Mouse (Mus musculus): ENCODE data around the gene Il34. TPM values are rescaled to one million over a fixed set of nuclear protein-coding genes. Genes with fewer than 3 reads are reported as not detected.

Gene Il34
- polyA plus RNA-seq, 1 experiment from 2014 or later = 4.5 TPM

GRCm38 (mm10) chr8:110714827-110715519 lies 90.8 kb downstream of the Il34 start:
- no peak for ATAC-seq (ENCODE audit: borderline replicate concordance, extremely low read depth, low FRiP score, low TSS enrichment)
- no peak overlapping the region for H3K4me2 ChIP-seq
- H3K27ac ChIP-seq = peak overlapping the region; percentile 97
- H3K27me3 ChIP-seq = no peaks in the 10 kb centered on the region
- no peak overlapping the region for H3K4me3 ChIP-seq
- 0 out of 2 replicates have a peak, but pooled peaks cover 3% of the 10 kb centered on the region for H3K36me3 ChIP-seq
- H3K4me1 ChIP-seq = peaks cover 85% of the 10 kb centered on the region
- no peak overlapping the region for H3K9ac ChIP-seq
- WGBS = 83% methylated on average over 15 of the region's 15 CpGs
- H3K9me3 ChIP-seq = no peaks in the 10 kb centered on the region

DNA sequence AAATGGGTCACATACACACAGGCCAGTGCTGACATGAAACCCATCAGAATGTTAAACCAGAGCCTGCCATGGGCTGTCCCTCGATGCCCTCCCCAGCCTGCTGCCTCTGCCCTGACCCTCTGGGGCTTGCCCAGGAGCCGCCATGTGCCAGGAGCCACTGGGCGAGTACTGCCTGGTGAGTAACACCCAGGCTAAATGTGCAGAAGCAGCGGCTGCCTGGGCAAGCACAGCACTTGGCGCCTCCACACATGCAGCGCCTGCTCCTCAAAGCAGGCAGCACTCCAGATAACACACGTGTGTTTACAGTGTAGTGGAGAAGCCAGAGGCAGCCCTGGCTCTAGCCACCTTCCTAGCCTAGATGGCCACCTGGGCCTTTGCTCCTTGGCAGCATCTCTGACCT lies 92.7 kb downstream of the Il34 start:
- Histone ChIP-seq H3K9ac (0 out of 2 replicates have a peak overlapping the region, but pooled peaks have one; percentile 7), H3K4me1 (peaks cover 84% of the 10 kb centered on the region), H3K9me3 (no peaks in the 10 kb centered on the region), H3K36me3 (0 out of 2 replicates have a peak, but pooled peaks cover 3% of the 10 kb centered on the region), H3K27me3 (no peaks in the 10 kb centered on the region), H3K4me3 (no peak overlapping the region), H3K4me2 (no peak overlapping the region), H3K27ac (peak overlapping the region; percentile 96)
- WGBS = 65% methylated on average over 7 of the region's 7 CpGs
- no peak for ATAC-seq (ENCODE audit: borderline replicate concordance, extremely low read depth, low FRiP score, low TSS enrichment)

DNA sequence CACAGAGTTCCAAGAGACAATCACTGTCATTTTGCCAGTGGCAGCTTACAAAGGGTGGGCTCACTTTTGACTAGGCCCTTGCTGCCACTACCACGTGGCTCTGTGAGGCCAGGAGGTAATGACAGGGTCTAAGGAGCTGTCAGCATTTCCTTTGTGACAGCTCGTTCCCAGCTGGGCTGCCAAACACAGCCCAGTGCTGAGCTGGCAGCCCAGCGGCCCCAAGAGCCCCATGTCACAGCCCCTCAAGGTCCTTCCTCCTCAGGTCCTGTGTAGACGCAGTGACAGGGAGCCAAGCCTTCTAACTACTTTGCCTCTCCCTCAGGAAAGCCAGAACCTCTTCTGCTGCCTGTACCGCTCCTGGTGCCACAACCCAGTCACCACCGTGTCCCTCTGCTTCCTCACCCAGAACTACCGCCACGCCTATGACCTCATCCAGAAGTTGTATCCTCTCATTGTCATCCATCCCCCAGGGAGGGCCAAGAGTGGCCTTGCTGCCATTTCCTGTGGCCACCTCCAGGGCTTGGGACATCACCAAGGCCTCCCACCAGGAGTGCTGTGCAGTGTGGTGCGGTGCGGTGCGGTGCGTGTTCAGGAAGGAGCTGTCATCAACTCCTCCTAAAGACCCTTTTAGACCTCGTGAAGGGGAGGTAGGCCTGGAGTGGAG lies 94.3 kb downstream of the Il34 start:
- H3K4me3 ChIP-seq = no peak overlapping the region
- H3K9ac ChIP-seq = no peak overlapping the region
- 44% methylated on average over 13 of the region's 13 CpGs for WGBS
- ATAC-seq (ENCODE audit: borderline replicate concordance, extremely low read depth, low FRiP score, low TSS enrichment) = peak; percentile 74
- 0 out of 2 replicates have a peak overlapping the region, but pooled peaks have one; percentile 13 for H3K4me2 ChIP-seq
- H3K4me1 ChIP-seq = peaks cover 73% of the 10 kb centered on the region
- H3K36me3 ChIP-seq = 0 out of 2 replicates have a peak, but pooled peaks cover 3% of the 10 kb centered on the region
- no peaks in the 10 kb centered on the region for H3K9me3 ChIP-seq
- H3K27ac ChIP-seq = peak overlapping the region; percentile 96
- no peaks in the 10 kb centered on the region for H3K27me3 ChIP-seq

DNA sequence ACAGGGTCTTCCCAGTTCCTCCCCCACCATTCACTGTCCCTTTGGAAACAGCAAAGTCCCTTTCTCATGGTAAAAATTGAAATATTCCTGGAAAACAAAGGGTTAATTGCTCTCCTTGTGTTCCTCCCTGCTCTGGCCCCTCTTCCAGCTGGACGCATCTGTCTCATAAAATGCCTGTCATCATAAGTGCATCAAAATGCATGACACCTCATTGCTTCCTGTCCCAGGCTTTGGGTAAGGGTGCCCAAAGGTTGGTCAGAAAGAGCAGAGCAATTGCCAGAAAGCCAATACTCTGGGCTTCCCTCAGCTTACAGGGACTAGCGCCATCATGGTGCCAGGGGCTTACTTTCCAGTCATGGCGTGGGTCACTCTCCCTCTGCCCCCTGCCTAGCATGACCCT lies 95.1 kb downstream of the Il34 start:
- peaks cover 73% of the 10 kb centered on the region for H3K4me1 ChIP-seq
- no peaks in the 10 kb centered on the region for H3K27me3 ChIP-seq
- H3K36me3 ChIP-seq = 0 out of 2 replicates have a peak, but pooled peaks cover 3% of the 10 kb centered on the region
- peak overlapping the region; percentile 96 for H3K27ac ChIP-seq
- peak overlapping the region; percentile 13; the same call in 1 of the 2 replicates for H3K4me2 ChIP-seq
- no peak overlapping the region for H3K4me3 ChIP-seq
- no peak overlapping the region for H3K9ac ChIP-seq
- H3K9me3 ChIP-seq = no peaks in the 10 kb centered on the region
- 46% methylated on average over 3 of the region's 3 CpGs for WGBS
- peak; percentile 52; the same call in 1 of the 2 replicates for ATAC-seq (ENCODE audit: borderline replicate concordance, extremely low read depth, low FRiP score, low TSS enrichment)

GRCm38 (mm10) chr8:110708429-110708828 lies 97.3 kb downstream of the Il34 start:
- 67% methylated on average over 11 of the region's 11 CpGs for WGBS
- H3K9me3 ChIP-seq = no peaks in the 10 kb centered on the region
- no peak overlapping the region for H3K4me2 ChIP-seq
- no peak for ATAC-seq (ENCODE audit: borderline replicate concordance, extremely low read depth, low FRiP score, low TSS enrichment)
- H3K36me3 ChIP-seq = no peaks in the 10 kb centered on the region
- H3K9ac ChIP-seq = no peak overlapping the region
- peaks cover 88% of the 10 kb centered on the region for H3K4me1 ChIP-seq
- H3K27me3 ChIP-seq = no peaks in the 10 kb centered on the region
- peak overlapping the region; percentile 18; the same call in 1 of the 2 replicates for H3K27ac ChIP-seq
- H3K4me3 ChIP-seq = no peak overlapping the region

DNA sequence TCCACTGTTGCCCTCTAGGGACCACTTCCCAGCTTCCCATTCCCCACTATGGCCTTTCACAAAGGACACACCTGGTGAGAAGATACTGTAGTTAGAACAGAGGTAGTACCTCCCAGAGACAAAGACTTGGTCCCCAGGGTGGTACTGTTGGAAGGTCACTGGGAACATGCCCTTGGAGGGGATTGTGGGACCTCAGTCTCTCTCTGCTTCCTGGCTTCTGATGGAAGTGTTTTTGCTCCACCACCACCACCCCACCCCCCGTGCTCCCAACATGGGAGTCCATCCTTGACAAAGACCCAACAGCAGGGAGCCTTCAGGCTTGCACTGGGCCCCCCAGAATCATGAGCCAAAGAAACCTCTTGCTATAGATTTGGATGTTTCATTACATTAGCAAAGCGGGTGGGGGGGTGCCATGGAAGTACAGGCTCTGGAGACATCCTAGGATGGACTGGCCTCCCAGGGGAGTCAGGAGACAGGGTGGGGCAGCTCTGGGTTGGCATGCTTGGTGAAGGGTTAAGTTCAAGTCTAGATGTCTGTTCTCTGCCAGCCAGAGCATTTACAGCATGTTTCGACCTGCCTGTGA lies 99.3 kb downstream of the Il34 start:
- peak overlapping the region; percentile 74 for H3K27ac ChIP-seq

GRCm38 (mm10) chr8:110705391-110706287 lies 100.1 kb downstream of the Il34 start:
- no peaks in the 10 kb centered on the region for H3K27me3 ChIP-seq
- H3K9me3 ChIP-seq = no peaks in the 10 kb centered on the region
- no peaks in the 10 kb centered on the region for H3K36me3 ChIP-seq
- peak overlapping the region; percentile 74 for H3K27ac ChIP-seq
- 49% methylated on average over 14 of the region's 14 CpGs for WGBS
- peaks cover 79% of the 10 kb centered on the region for H3K4me1 ChIP-seq
- no peak overlapping the region for H3K9ac ChIP-seq
- H3K4me3 ChIP-seq = no peak overlapping the region
- H3K4me2 ChIP-seq = no peak overlapping the region
- no peak for ATAC-seq (ENCODE audit: borderline replicate concordance, extremely low read depth, low FRiP score, low TSS enrichment)

More for the DNA sequence above, 99.3 kb downstream of the Il34 start:
- H3K9ac ChIP-seq = no peak overlapping the region
- H3K36me3 ChIP-seq = no peaks in the 10 kb centered on the region
- 72% methylated on average over 3 of the region's 3 CpGs for WGBS
- H3K4me1 ChIP-seq = peaks cover 84% of the 10 kb centered on the region
- ATAC-seq (ENCODE audit: borderline replicate concordance, extremely low read depth, low FRiP score, low TSS enrichment) = no peak
- H3K27me3 ChIP-seq = no peaks in the 10 kb centered on the region
- H3K9me3 ChIP-seq = no peaks in the 10 kb centered on the region
- no peak overlapping the region for H3K4me2 ChIP-seq
- no peak overlapping the region for H3K4me3 ChIP-seq

GRCm38 (mm10) chr8:110704103-110704502 lies 101.6 kb downstream of the Il34 start:
- Histone ChIP-seq H3K4me1 (peaks cover 64% of the 10 kb centered on the region), H3K4me2 (no peak overlapping the region), H3K9me3 (no peaks in the 10 kb centered on the region), H3K36me3 (no peaks in the 10 kb centered on the region), H3K9ac (no peak overlapping the region), H3K4me3 (no peak overlapping the region), H3K27ac (peak overlapping the region; percentile 85; the same call in 1 of the 2 replicates), H3K27me3 (no peaks in the 10 kb centered on the region)
- ATAC-seq (ENCODE audit: borderline replicate concordance, extremely low read depth, low FRiP score, low TSS enrichment) = no peak
- 78% methylated on average over 3 of the region's 3 CpGs for WGBS

GRCm38 (mm10) chr8:110703460-110704061 lies 102.2 kb downstream of the Il34 start:
- Histone ChIP-seq H3K9me3 (no peaks in the 10 kb centered on the region), H3K4me1 (peaks cover 59% of the 10 kb centered on the region), H3K9ac (no peak overlapping the region), H3K4me2 (no peak overlapping the region), H3K27me3 (no peaks in the 10 kb centered on the region), H3K4me3 (no peak overlapping the region), H3K36me3 (no peaks in the 10 kb centered on the region), H3K27ac (peak overlapping the region; percentile 85)
- 59% methylated on average over 9 of the region's 9 CpGs for WGBS
- no peak for ATAC-seq (ENCODE audit: borderline replicate concordance, extremely low read depth, low FRiP score, low TSS enrichment)

- ATAC-seq (ENCODE audit: borderline replicate concordance, extremely low read depth, low FRiP score, low TSS enrichment) = peak; percentile 83
- peaks cover 52% of the 10 kb centered on the region for H3K4me1 ChIP-seq
- no peak overlapping the region for H3K4me3 ChIP-seq
- WGBS = 46% methylated on average over 9 of the region's 9 CpGs
- H3K27ac ChIP-seq = peak overlapping the region; percentile 85
- no peak overlapping the region for H3K9ac ChIP-seq
- H3K36me3 ChIP-seq = no peaks in the 10 kb centered on the region
- H3K4me2 ChIP-seq = no peak overlapping the region
- H3K27me3 ChIP-seq = no peaks in the 10 kb centered on the region
- H3K9me3 ChIP-seq = no peaks in the 10 kb centered on the region
Observed at GRCm38 (mm10) chr8:110702636-110703459, 102.9 kb downstream of the Il34 start.
